Mouse (Mus musculus) induced T-regulatory cell, adult 2 months (primary cell): ENCODE measurements at regions not wholly inside any gene's neighbourhood (a gene's known extent, or its start where the extent isn't known, plus 50 kb on each side); places are given as distances from the start of the nearest gene placed in this dataset.

Experiments used
- DNase-seq: peaks from one replicate; pipeline ENCODE4 v3.0.0-alpha.2; 2012; ENCODE audit warnings: low read depth

GRCm38 (mm10) chr5:103374162-103374561 lies 50.8 kb upstream of the Ptpn13 start:
- no peak for DNase-seq

- no peak for DNase-seq
Measured at GRCm38 (mm10) chr5:103373089-103373488, 51.9 kb upstream of the Ptpn13 start.

GRCm38 (mm10) chr5:103370456-103370855 lies 54.5 kb upstream of the Ptpn13 start:
- DNase-seq, result no peak

GRCm38 (mm10) chr5:103368993-103369392 lies 56.0 kb upstream of the Ptpn13 start:
- DNase-seq, result no peak

GRCm38 (mm10) chr5:103367201-103367671 lies 57.8 kb upstream of the Ptpn13 start:
- DNase-seq, result peak; percentile 76

- peak; percentile 49 for DNase-seq
Measured at GRCm38 (mm10) chr5:103365700-103366448, 59.1 kb upstream of the Ptpn13 start.

- DNase-seq, result no peak
Measured at GRCm38 (mm10) chr5:103364791-103365699, 59.9 kb upstream of the Ptpn13 start.

GRCm38 (mm10) chr5:103360775-103361247 lies 64.2 kb upstream of the Ptpn13 start:
- peak; percentile 77 for DNase-seq

- peak; percentile 82 for DNase-seq
Measured at GRCm38 (mm10) chr5:103360360-103360759, 64.6 kb upstream of the Ptpn13 start.

GRCm38 (mm10) chr5:103357558-103357957 lies 67.4 kb upstream of the Ptpn13 start:
- no peak for DNase-seq

- DNase-seq, result peak; percentile 55
Measured at GRCm38 (mm10) chr5:103356500-103356899, 68.5 kb upstream of the Ptpn13 start.

GRCm38 (mm10) chr5:103355372-103356300 lies 69.4 kb upstream of the Ptpn13 start:
- DNase-seq, result peak; percentile 90

- peak; percentile 62 for DNase-seq
Measured at GRCm38 (mm10) chr5:103343869-103344268, 81.1 kb upstream of the Ptpn13 start.

- no peak for DNase-seq
Measured at GRCm38 (mm10) chr5:103341456-103341855, 83.5 kb upstream of the Ptpn13 start.

GRCm38 (mm10) chr5:103340626-103341025 lies 84.4 kb upstream of the Ptpn13 start:
- no peak for DNase-seq

- no peak for DNase-seq
Measured at GRCm38 (mm10) chr5:103336689-103337490, 88.1 kb upstream of the Ptpn13 start.

- no peak for DNase-seq
Measured at GRCm38 (mm10) chr5:103335916-103336688, 88.9 kb upstream of the Ptpn13 start.

- DNase-seq, result no peak
Measured at GRCm38 (mm10) chr5:103326412-103326811, 98.6 kb upstream of the Ptpn13 start.

- DNase-seq, result no peak
Measured at GRCm38 (mm10) chr5:103320341-103320740, 104.7 kb upstream of the Ptpn13 start.
